Mouse (Mus musculus) left cerebral cortex, postnatal 36 days (tissue): ENCODE data around the gene Gm45140. TPM values are rescaled to one million over a fixed set of nuclear protein-coding genes. Genes with fewer than 3 reads are reported as not detected.
"Not testable (repeated sequence)": the region's sequence is repeated elsewhere in the genome, so short reads cannot be mapped to it uniquely, and the experiment has no call there.

ENCODE experiments used
- DNase-seq, 2 experiments: peaks; one replicate each; pipeline ENCODE4 v3.0.0; 2021 to 2022; ENCODE audit warnings: low spot score in 2 of 2, mixed read lengths in 1 of 2
- intact Hi-C: fragments of 180-260 bp; cut with DNase I; formaldehyde crosslinking; loops from one replicate; pipeline ENCODE4 v1.15.1; 2025
- total RNA-seq, 2 experiments: library from RNA; stranded (reverse); gene quantifications; 2 replicates each; pipeline ENCODE4 v1.2.3; 2021

Gene Gm45140
- total RNA-seq, 2 experiments from 2014 or later = 1.4 to 3.0 TPM

DNA sequence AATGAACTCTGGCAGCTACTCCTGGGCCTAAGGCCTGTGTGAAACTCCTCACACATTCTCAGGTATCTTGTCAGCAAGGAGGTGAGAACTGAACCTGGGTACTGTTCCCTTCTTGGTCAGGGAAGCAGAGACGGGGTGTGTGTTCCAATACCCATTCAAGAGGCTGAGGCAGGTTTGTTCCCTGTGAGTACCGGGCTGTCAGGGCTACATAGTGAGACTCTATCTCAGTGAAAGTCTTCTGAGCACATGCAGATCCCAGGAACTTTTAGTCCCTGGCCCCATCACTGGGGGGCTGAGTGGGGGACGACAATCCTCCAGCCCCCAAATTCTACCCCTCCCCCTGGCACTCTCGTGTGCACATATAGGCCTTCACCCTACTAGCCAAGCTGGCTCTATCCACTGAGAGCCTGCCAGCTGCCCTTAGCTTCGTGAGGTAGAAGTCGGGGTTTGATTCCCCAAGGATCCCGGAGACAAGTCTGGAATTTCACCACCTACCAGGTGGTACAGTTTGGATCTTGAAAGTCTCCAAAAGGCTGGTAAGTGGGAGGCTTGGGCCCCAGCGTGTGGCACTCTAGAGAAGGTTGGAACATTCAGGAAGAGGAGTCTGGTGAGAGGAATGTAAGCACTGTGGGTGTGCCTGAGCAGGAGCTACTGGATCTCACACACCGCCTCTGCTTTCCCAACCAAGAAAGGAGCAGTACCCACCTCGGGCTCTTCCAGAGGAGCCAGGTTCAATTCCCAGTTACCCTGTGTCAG, 54.9 kb downstream of the Gm45140 start:
- DNase-seq = no peak
- intact Hi-C loops = no loop called here

DNA sequence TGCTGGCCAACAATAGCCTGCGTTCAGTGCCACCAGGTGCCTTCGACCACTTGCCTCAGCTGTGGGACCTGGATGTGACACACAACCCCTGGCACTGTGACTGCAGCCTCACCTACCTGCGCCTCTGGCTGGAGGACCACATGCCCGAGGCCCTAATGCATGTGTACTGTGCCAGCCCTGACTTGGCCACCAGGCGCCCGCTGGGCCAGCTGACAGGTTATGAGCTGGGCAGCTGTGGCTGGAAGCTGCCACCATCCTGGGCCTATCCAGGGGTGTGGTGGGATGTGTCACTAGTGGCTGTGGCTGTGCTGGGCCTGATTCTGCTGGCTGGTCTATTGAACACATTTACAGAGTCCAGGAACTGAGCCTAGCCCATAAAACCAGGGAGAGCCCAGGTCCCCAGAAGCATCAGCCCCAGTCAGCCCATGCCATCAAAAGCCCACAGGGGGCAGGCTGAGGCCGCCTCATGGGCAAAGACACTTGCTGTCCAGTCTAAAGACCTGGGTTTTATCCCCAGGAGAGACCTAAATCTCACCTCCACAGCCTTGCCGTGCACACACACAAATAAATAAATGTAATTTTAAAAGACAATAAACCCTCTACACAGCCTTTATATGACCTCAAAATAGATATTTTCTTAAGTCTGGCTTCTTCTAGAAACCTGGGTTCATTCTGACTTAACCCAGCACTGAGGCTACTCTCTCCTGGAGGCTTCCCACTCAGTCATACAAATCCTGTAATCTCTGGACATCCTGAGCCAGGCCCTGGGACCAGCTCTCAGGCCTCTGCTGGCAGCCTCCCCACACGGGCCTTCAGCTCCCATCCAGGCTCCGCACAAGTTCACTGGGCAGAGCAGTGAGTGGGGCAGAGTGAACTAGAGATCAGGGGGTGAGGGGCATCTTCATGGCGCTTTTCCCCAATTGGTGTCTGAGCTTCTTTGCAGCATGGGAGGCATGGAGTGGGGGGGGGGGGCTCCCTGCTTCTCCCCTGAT, 56.1 kb downstream of the Gm45140 start:
- no peak for DNase-seq

DNA sequence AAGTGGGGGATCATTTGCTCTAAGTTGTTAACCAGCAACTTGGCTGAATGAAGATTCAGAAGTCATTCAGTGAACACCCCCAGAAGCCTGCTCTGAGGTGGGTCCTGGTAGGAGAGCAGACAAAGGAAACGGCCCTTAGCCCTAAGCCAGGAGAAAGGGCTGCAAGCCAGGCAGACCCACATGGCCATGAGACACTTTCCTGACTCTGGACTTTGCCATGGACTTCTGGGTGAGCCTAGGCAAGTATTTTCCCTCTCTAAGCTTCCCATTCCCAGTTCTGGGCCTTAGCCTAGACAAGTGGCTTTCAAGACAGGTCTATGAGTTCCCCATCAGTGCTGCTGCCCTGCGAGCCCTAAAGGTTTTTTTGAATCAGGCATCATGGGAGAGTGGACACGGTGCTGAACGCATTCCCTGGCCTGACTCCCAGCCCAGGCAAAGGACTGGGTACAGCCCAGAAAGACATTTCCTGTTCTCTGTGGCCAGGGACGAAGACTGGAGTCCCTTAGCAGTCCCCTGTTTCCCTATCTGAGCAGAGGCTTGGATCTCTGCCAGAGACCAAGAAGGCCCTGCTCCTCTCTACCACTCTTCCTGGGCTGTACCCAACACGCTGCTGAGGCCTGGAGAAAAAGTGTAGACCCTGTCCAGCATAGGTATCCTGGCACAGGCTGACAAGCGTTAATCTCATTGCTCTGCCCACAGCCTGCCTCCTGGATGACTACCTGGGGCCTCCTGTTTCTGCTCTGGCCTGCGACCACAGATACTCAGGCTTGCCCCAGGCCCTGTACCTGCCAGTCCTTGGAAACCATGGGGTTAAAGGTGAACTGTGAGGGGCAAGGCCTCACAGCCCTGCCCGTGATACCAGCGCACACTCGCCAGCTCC, 57.1 kb downstream of the Gm45140 start:
- intact Hi-C loops = no loop called here

More for the DNA sequence above, 56.1 kb downstream of the Gm45140 start:
- intact Hi-C loops = no loop called here

DNA sequence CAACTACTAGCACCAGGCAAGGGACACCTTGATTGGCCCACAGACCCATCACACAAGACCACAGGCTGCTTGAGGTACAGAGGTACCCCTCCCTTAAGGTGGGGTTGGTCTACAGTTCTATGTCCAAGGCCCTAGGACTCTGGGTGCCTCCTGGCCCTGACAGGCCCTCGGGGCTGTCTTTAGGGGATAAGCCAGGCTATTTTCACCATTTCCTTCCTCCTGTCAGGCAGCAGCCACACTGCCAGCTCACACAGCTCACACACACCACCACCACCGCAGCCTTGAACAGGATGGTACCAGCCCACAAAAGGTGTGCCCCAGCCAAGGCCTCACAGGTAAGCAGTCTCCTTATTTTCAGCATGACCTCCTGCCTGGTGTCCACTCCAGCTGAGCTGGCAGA, 57.8 kb downstream of the Gm45140 start, which contains the start of gene Gp9:
TSS of gene Gp9 (plus strand) at position 231 of the 400 bp plus-strand sequence.
- DNase-seq = no peak
- intact Hi-C loops = no loop called here

More for the DNA sequence above, 57.1 kb downstream of the Gm45140 start:
- DNase-seq = no peak

DNA sequence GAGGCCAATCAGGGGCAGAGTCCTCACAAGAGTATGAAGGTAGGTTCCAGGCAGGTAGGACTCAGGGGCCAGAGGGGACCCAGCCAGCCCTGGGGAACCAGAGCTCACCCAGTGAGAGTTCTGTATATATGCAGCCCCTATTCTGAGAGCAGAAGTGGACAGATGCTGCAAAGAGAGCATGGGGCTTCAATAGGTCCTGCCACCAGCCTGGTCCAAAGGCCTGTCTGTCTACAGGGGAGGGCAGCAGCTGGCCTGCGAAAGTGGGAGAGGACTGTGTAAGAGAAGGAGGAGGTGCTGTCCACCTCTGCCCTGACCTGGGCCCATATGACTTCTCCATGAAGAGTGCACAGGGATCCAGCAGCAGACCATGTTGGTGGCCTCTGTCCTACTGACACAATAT, 58.9 kb downstream of the Gm45140 start:
- no peak for DNase-seq
- intact Hi-C loops = no loop called here

DNA sequence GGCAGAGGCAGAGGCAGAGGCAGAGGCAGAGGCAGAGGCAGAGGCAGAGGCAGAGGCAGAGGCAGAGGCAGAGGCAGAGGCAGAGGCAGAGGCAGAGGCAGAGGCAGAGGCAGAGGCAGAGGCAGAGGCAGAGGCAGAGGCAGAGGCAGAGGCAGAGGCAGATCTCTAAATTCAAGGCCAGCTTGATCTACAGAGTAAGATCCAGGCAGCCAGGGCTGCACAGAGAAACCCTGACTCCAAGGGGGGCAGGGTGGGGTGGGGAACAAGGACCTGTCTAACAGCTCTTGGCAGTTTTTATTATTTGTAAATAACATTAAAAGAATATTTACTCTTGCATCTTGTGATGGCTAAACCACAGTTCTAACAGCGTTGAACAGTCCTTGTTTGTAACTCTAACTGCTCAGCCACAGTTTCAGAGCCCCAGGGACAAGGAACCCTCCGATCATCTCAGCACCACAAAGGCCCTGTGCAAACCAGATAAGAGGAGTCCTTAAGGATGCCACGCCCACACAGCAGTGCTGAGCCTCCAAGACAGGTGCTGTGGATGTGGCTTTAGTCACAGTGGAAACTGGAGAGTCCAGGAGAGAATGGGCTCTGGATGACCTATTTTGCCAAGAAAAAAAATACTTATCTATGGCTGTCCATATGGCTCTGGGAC, 59.9 kb downstream of the Gm45140 start:
- DNase-seq = no peak
- intact Hi-C loops = no loop called here

DNA sequence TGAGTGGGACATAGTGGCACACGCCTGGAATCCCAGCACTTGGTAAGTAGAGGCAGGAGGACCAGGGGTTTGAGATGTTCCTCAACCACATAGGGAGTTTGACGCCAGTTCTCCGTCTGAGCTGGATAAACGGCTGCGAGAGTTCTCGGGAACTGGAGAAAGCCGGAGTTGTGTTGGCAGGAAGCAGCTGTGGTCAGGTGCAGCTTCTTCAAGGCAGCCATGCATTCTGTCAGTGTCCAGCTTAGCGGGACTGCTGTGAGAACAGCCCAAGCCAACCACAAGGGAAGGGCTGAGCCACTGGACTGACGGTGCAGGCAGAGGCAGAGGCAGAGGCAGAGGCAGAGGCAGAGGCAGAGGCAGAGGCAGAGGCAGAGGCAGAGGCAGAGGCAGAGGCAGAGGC, 60.7 kb downstream of the Gm45140 start:
- no peak for DNase-seq
- intact Hi-C loops = no loop called here

DNA sequence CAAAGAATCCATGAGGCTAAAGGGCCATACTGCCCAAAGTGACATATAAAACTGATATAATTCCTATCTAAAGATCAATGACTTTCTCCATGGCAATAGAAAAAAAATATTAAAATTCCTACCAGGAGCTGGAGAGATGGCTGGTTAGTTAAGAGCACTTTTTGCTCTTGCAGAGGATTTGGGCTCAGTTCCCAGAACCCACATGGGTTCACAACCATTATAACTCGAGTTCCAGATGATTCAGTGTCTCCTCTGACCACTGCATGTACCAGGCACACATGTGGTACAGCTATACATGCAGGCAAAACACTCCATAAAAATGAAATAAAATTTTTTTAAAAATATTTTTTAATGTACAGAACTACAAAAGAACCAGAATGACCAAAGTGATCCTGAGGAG, 61.1 kb downstream of the Gm45140 start:
- DNase-seq = no peak
- intact Hi-C loops = no loop called here

DNA sequence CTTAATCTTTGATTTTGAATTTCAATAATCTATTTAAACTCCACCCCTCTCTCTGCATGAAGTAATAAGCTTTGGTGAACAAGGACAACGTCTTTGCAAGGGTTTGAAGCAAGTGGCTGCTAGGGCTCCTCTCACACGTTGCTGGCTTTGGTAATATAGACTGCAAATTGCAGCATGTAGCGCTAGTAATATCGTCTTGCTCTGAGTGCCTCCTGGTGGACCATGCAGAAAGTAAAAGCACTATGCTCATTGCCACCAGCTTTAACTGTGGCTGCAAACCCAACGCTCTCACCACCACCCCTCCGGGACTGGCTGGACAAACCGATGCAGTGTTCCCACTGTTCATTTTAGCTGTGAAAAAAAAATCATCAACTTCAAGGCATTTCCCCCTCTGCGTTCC, 65.0 kb downstream of the Gm45140 start:
- DNase-seq = no peak
- intact Hi-C loops = no loop called here

DNA sequence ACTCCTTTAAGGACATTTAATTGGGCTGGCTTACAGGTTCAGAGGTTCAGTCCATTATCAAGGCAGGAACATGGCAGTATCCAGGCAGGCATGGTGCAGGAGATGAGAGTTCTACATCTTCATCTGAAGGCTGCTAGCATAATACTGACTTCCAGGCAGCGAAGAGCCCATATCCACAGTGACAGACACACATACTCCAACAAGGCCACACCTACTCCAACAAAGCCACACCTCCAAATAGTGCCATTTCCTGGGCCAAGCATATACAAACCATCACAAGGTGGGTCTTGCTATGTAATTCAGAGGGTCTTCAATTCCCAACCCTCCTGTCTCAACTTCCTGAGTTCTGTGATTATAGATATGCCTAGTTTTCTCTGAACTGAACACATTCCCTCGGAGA, 71.3 kb downstream of the Gm45140 start:
- not testable (repeated sequence) for DNase-seq
- intact Hi-C loops = loop anchor here (5.0 kb wide), 1 partner anchor 73 kb away; the partner anchor contains the start of genes Gm45140 and Isy1

DNA sequence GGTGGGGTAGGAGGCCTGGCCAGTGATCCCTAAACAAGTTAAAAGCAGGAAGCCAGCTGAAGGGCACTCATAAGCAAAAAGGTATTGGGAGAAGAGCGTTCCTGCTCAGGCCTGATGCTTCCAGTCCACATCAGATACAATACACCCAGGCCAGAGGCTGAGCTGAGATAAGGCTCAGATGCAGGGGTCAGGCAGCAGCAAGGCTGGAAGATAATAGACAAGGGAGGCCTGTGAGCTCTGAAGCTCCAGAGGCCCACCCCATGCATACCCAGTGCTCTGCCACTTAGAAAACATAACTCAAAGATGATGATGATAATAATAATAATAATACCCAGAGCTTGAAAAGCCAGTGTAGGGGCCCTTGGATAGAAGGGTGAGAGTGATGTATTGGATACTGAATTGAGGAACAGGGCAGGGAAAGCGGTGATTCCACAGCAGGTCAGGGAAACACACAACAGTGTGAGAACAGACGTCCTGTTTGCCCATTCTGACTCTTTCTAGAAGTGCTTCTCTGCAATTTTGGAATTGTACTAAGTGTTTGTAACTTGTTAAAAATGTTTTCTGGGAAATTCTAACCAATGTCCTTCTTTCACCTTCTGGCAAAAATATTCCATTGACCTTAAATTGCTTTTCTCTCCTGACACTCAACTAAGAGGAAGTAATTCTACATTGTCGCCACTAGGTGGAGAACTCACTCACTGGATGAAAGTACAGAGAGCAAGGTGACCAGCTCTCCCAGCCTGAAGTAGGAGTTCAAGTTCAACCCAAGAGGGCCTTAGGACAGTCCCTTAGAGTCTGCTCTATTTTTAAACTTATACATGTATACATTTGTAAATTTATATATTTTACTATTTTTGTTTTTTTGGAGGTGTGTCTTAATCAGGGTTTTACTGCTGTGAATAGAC, 72.0 kb downstream of the Gm45140 start:
- no peak for DNase-seq
- intact Hi-C loops = loop anchor here (5.0 kb wide), 1 partner anchor 74 kb away; the partner anchor contains the start of genes Gm45140 and Isy1

DNA sequence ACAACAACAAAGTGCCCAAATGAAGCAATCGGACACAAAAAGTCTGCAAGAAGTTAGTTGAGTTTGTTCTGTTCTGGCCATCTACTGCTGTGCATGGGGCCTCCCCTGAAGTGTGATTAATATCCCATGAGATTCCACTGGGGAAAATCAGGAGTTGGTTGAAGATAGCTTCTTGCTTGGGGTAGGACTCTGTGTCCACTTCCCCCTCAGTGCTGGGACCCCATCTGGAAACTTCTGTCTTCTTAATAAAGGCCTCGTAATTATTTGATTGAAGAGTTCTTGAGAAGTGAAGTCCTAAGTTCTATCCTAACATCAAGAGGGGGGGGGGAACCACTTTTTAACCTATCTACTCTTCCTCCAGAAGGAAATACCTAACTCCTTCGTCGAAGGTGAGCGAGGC, 73.4 kb downstream of the Gm45140 start:
- no peak for DNase-seq
- intact Hi-C loops = loop anchor here (5.0 kb wide), 1 partner anchor 75 kb away; the partner anchor contains the start of genes Gm45140 and Isy1

DNA sequence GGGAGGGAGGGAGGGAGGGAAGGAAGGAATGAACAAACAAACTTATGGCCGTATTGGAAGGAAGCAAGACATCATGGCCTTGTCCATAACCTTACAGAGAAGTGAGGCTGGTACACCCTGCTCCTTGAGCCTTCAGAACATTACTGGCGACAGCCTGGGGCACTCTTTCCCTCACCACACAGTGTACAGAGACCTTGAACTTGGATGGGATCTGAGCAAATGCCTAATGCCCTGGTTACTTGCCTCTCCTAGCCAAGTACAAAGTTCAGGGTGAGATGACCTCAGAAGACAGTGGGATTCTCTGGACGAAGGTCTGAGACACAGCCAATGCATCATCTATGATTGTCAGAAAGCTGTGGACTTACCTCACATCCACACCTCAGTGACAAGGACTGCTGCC, 75.7 kb downstream of the Gm45140 start:
- intact Hi-C loops = loop anchor here (5.0 kb wide), 1 partner anchor 77 kb away; the partner anchor contains the start of genes Gm45140 and Isy1
- no peak for DNase-seq

DNA sequence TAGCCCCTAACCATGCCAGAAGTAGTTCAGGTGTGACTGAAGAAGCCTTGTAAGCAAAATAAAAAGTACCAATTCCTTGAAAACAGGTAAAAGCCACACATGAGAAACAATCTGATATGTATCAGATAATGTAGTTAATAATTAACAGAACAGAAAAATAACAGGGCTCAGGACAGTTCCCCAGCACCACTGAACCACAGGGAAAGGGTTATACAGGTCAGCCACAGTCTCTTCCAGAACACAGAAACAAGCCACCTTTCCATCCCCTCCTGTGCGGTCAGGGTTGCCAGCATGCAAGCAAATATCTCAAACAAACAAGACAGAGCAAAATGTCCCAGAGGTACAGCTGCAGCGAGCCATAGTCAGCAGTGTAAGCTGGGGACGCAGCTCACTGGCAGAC, 76.2 kb downstream of the Gm45140 start:
- intact Hi-C loops = no loop called here
- DNase-seq = no peak

DNA sequence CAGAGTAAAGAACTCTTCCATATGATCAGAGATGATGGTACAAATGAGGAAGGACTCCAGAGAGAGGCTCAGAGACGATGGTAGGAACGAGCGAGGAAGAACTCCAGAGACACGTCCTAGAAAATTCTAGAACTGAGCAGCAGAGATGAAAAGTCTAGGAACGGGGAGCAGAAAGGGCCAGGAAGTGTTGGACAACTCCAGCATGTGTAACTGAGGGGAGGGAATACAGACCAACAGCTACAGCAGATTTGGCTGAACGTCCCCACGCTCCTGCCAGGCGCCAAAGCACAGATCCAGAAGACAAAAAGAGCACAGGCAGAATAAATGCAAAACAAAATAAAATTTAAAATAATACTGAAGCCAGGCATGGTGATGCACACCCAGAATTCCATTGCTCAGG, 78.7 kb downstream of the Gm45140 start:
- intact Hi-C loops = no loop called here
- no peak for DNase-seq

DNA sequence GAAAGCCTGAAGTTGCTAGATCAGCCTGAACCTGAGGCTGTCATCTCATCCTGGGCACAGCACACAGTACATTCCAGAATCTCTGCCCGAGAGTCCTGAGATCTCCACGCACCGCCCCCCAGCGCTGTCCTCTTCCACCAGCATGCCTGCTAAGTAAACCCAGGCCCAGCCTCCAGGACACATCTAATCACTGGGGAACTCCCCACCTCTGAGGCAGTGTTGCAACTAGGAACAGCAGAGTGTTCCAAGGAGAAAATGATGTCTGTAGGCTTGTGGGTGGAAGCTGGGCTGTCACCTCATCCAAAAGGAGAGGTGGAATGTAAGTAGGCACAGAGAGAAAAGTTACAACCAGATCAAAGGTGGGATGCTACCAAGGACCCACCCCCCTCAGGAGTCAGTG, 80.4 kb downstream of the Gm45140 start:
- intact Hi-C loops = no loop called here
- no peak for DNase-seq

DNA sequence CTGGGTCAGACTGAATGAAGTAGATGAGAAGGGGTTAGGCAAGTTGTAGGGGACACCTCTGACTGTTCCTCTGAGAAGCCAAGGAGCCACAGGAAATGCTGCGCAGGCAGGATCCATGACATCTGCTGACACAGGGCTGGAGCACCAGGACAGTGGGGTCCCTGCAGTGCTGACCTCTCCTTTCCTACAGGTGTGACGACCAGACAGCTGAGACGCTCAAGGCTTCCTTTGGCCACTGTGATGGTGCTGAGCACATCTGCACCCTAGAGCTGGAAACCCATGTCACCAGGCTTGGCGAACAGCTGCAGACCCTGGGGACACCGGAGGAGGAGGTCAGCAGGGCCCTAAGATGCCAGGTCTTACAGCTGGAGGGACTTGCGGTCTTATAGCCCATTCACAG, 84.0 kb downstream of the Gm45140 start:
- intact Hi-C loops = no loop called here
- DNase-seq = no peak
